Mouse (Mus musculus): ENCODE results near the gene Gnas. TPM values are rescaled to one million over a fixed set of nuclear protein-coding genes. Genes with fewer than 3 reads are reported as not detected.
"Not testable (repeated sequence)": the region's sequence is repeated elsewhere in the genome, so short reads cannot be mapped to it uniquely, and the experiment has no call there.

Gene Gnas
- polyA plus RNA-seq, 1 experiment from 2014 or later: 1,578 TPM

DNA sequence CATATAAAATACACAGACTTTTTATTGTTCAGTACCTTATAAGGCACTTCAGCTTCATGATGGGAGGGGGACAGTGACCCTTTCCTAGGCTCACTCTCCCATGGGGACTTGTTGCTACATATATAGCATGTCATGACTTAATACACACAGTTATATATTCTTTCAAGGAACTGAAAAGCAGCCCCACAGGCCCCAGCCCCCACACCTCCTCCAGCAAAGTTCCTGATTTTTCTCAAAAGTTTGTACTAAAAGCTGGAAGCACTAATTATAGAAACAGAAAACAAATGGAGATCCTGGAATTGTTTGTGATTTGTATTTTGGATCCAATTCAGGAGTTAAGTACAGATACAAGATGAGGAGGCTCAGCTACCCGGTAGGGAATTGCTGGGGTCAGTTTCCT is 59.4 kb downstream of the Gnas start:
- Histone ChIP-seq H3K36me3 (ENCODE audit: control insufficient read depth, insufficient read depth, low read length) (peaks cover 67% of the 10 kb centered on the region), H3K27ac (replicated peaks in 1 of 2; ENCODE audit: control insufficient read depth in 1 of 2, insufficient read depth in 1 of 2, low read depth in 2 of 2, low read length in 2 of 2) (peak overlapping the region; percentile 92 to 98)
- 3% methylated on average over 1 of the region's 1 CpGs for WGBS

DNA sequence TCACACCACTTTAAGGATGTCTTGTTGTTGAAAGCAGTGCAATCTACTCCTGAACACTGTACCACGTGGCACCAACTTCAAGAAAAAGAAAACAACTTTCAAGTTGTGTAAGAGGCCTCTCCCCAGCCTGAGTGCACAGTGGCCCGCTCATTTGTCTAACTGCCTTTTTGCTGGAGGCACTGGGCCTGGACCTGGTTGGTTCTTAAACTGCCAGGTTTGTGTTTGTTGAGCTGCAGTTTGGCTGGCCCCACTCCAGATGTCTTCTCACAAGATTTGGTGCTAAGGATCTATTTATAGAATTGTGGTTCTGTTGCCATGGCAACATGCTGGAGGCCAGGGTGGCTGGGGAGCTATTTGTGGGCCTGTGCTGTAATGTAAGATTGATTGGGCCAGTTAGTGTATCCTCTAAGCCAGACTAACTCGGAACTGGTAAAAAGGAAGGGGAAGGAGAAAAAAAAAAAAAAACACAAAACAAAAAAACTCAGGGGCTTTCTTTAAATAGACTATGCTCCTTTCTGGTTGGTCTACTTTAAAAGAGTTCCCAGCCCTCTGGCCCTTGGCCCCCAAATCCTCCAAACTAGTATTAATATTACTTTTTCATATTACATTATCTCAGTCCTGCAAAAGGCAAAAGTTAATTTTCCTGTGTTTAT is 60.0 kb downstream of the Gnas start:
- Histone ChIP-seq H3K27me3 (ENCODE audit: control insufficient read depth, insufficient read depth, low read length) (no peaks in the 10 kb centered on the region), H3K36me3 (ENCODE audit: control insufficient read depth, insufficient read depth, low read length) (peaks cover 62% of the 10 kb centered on the region), H3K4me2 (ENCODE audit: low read length) (peak overlapping the region; percentile 58), H3K4me3 (ENCODE audit: control insufficient read depth in 1 of 2, insufficient read depth in 1 of 2, low read depth in 1 of 2, low read length in 2 of 2) (peak overlapping the region in 1 of 2 experiments; percentile 10; a peak in 1 of 4 replicates), H3K9ac (ENCODE audit: low read length) (peak overlapping the region; percentile 67), H3K27ac (replicated peaks in 1 of 2; ENCODE audit: control insufficient read depth in 1 of 2, insufficient read depth in 1 of 2, low read depth in 2 of 2, low read length in 2 of 2) (peak overlapping the region; percentile 92 to 98), H3K9me3 (ENCODE audit: control insufficient read depth, low read length) (no peaks in the 10 kb centered on the region), H3K4me1 (ENCODE audit: control insufficient read depth in 2 of 2, insufficient read depth in 2 of 2, low read length in 2 of 2) (peaks cover 26 to 55% of the 10 kb centered on the region in 2 experiments)
- peak; percentile 82 for ATAC-seq (ENCODE audit: insufficient number of reproducible peaks, insufficient read depth, low FRiP score, low read depth)
- 4% methylated on average over 3 of the region's 3 CpGs for WGBS

More for the DNA sequence above, 59.4 kb downstream of the Gnas start:
- Histone ChIP-seq H3K9ac (ENCODE audit: low read length) (peak overlapping the region; percentile 67), H3K4me2 (ENCODE audit: low read length) (peak overlapping the region; percentile 58), H3K27me3 (ENCODE audit: control insufficient read depth, insufficient read depth, low read length) (no peaks in the 10 kb centered on the region), H3K9me3 (ENCODE audit: control insufficient read depth, low read length) (no peaks in the 10 kb centered on the region), H3K4me1 (ENCODE audit: control insufficient read depth in 2 of 2, insufficient read depth in 2 of 2, low read length in 2 of 2) (peaks cover 26 to 61% of the 10 kb centered on the region in 2 experiments), H3K4me3 (ENCODE audit: control insufficient read depth in 1 of 2, insufficient read depth in 1 of 2, low read depth in 1 of 2, low read length in 2 of 2) (peak overlapping the region in 1 of 2 experiments; percentile 10; a peak in 1 of 4 replicates)
- no peak for ATAC-seq (ENCODE audit: insufficient number of reproducible peaks, insufficient read depth, low FRiP score, low read depth)

- Histone ChIP-seq H3K4me2 (ENCODE audit: low read length) (peak overlapping the region; percentile 58), H3K4me3 (ENCODE audit: control insufficient read depth in 1 of 2, insufficient read depth in 1 of 2, low read depth in 1 of 2, low read length in 2 of 2) (no peak overlapping the region), H3K36me3 (ENCODE audit: control insufficient read depth, insufficient read depth, low read length) (peaks cover 62% of the 10 kb centered on the region), H3K27ac (replicated peaks in 1 of 2; ENCODE audit: control insufficient read depth in 1 of 2, insufficient read depth in 1 of 2, low read depth in 2 of 2, low read length in 2 of 2) (peak overlapping the region; percentile 79 to 92), H3K4me1 (ENCODE audit: control insufficient read depth in 2 of 2, insufficient read depth in 2 of 2, low read length in 2 of 2) (peaks cover 26 to 47% of the 10 kb centered on the region in 2 experiments), H3K9ac (ENCODE audit: low read length) (peak overlapping the region; percentile 49; the same call in 1 of the 2 replicates), H3K9me3 (ENCODE audit: control insufficient read depth, low read length) (no peaks in the 10 kb centered on the region), H3K27me3 (ENCODE audit: control insufficient read depth, insufficient read depth, low read length) (no peaks in the 10 kb centered on the region)
- no peak for ATAC-seq (ENCODE audit: insufficient number of reproducible peaks, insufficient read depth, low FRiP score, low read depth)
- WGBS: 92% methylated on average over 16 of the region's 16 CpGs
Observed at GRCm38 (mm10) chr2:174344996-174345395, 60.9 kb downstream of the Gnas start.

- 91% methylated on average over 5 of the region's 5 CpGs for WGBS
- Histone ChIP-seq H3K27me3 (ENCODE audit: control insufficient read depth, insufficient read depth, low read length) (no peaks in the 10 kb centered on the region), H3K4me2 (ENCODE audit: low read length) (no peak within 1 kb of the TSS), H3K9me3 (ENCODE audit: control insufficient read depth, low read length) (no peaks in the 10 kb centered on the region), H3K36me3 (ENCODE audit: control insufficient read depth, insufficient read depth, low read length) (peaks cover 54% of the 10 kb centered on the region), H3K4me3 (ENCODE audit: control insufficient read depth in 1 of 2, insufficient read depth in 1 of 2, low read depth in 1 of 2, low read length in 2 of 2) (no peak within 1 kb of the TSS), H3K27ac (replicated peaks in 1 of 2; ENCODE audit: control insufficient read depth in 1 of 2, insufficient read depth in 1 of 2, low read depth in 2 of 2, low read length in 2 of 2) (no peak within 1 kb of the TSS), H3K4me1 (ENCODE audit: control insufficient read depth in 2 of 2, insufficient read depth in 2 of 2, low read length in 2 of 2) (peaks cover 17 to 32% of the 10 kb centered on the region in 2 experiments), H3K9ac (ENCODE audit: low read length) (no peak within 1 kb of the TSS)
- ATAC-seq (ENCODE audit: insufficient number of reproducible peaks, insufficient read depth, low FRiP score, low read depth): no peak
Observed at GRCm38 (mm10) chr2:174346612-174346998, 62.5 kb downstream of the Gnas start, which contains the start of gene Gm20721. Gene Gm20721, minus strand, starts transcription at chr2:174346712.

- H3K9me3 ChIP-seq (ENCODE audit: control insufficient read depth, low read length); ATAC-seq (ENCODE audit: insufficient number of reproducible peaks, insufficient read depth, low FRiP score, low read depth); H3K9ac ChIP-seq (ENCODE audit: low read length); H3K27me3 ChIP-seq (ENCODE audit: control insufficient read depth, insufficient read depth, low read length); H3K4me3 ChIP-seq (ENCODE audit: control insufficient read depth in 1 of 2, insufficient read depth in 1 of 2, low read depth in 1 of 2, low read length in 2 of 2); H3K27ac ChIP-seq (replicated peaks in 1 of 2; ENCODE audit: control insufficient read depth in 1 of 2, insufficient read depth in 1 of 2, low read depth in 2 of 2, low read length in 2 of 2); H3K4me2 ChIP-seq (ENCODE audit: low read length): not testable (repeated sequence)
- Histone ChIP-seq H3K4me1 (ENCODE audit: control insufficient read depth in 2 of 2, insufficient read depth in 2 of 2, low read length in 2 of 2) (peaks cover 14 to 27% of the 10 kb centered on the region in 2 experiments), H3K36me3 (ENCODE audit: control insufficient read depth, insufficient read depth, low read length) (peaks cover 49% of the 10 kb centered on the region)
- WGBS: 95% methylated on average over 2 of the region's 2 CpGs
Observed at GRCm38 (mm10) chr2:174346999-174347668, 63.0 kb downstream of the Gnas start.

- Histone ChIP-seq H3K4me1 (ENCODE audit: control insufficient read depth in 2 of 2, insufficient read depth in 2 of 2, low read length in 2 of 2) (no peaks in the 10 kb centered on the region), H3K27ac (replicated peaks in 1 of 2; ENCODE audit: control insufficient read depth in 1 of 2, insufficient read depth in 1 of 2, low read depth in 2 of 2, low read length in 2 of 2) (no peak overlapping the region)
- WGBS: 85% methylated on average over 4 of the region's 4 CpGs
Observed at GRCm38 (mm10) chr2:174358516-174358915, 74.4 kb downstream of the Gnas start.

DNA sequence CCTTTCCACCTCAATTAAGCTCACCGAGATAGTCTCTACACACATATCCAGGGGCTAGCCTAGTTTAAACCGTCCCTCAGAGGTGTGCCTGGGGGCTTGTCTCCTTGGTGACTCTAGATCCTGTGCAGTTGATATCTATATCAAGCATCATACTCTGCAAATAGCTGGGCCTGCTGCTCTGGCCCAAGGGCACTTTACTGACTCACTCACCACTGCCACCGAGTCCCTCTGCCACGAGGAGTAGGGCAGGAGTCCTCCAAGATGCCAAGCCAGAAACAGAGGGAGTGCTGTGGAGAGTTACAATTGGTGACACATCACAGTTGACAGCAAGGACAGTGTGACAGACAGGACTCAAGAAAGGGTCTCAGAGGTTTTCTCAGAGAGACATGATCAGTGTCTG is 75.5 kb downstream of the Gnas start:
- Histone ChIP-seq H3K27me3 (ENCODE audit: control insufficient read depth, insufficient read depth, low read length) (no peaks in the 10 kb centered on the region), H3K4me1 (ENCODE audit: control insufficient read depth in 2 of 2, insufficient read depth in 2 of 2, low read length in 2 of 2) (no peaks in the 10 kb centered on the region), H3K4me3 (ENCODE audit: control insufficient read depth in 1 of 2, insufficient read depth in 1 of 2, low read depth in 1 of 2, low read length in 2 of 2) (no peak overlapping the region), H3K27ac (replicated peaks in 1 of 2; ENCODE audit: control insufficient read depth in 1 of 2, insufficient read depth in 1 of 2, low read depth in 2 of 2, low read length in 2 of 2) (no peak overlapping the region), H3K9me3 (ENCODE audit: control insufficient read depth, low read length) (no peaks in the 10 kb centered on the region), H3K4me2 (ENCODE audit: low read length) (no peak overlapping the region), H3K36me3 (ENCODE audit: control insufficient read depth, insufficient read depth, low read length) (no peaks in the 10 kb centered on the region), H3K9ac (ENCODE audit: low read length) (no peak overlapping the region)
- WGBS: 72% methylated on average over 4 of the region's 4 CpGs
- ATAC-seq (ENCODE audit: insufficient number of reproducible peaks, insufficient read depth, low FRiP score, low read depth): no peak

More at GRCm38 (mm10) chr2:174358516-174358915, 74.4 kb downstream of the Gnas start:
- no peaks in the 10 kb centered on the region for H3K36me3 ChIP-seq (ENCODE audit: control insufficient read depth, insufficient read depth, low read length)
- H3K9ac ChIP-seq (ENCODE audit: low read length): no peak overlapping the region
- ATAC-seq (ENCODE audit: insufficient number of reproducible peaks, insufficient read depth, low FRiP score, low read depth): no peak
- no peaks in the 10 kb centered on the region for H3K9me3 ChIP-seq (ENCODE audit: control insufficient read depth, low read length)
- H3K4me2 ChIP-seq (ENCODE audit: low read length): no peak overlapping the region
- no peak overlapping the region for H3K4me3 ChIP-seq (ENCODE audit: control insufficient read depth in 1 of 2, insufficient read depth in 1 of 2, low read depth in 1 of 2, low read length in 2 of 2)
- H3K27me3 ChIP-seq (ENCODE audit: control insufficient read depth, insufficient read depth, low read length): no peaks in the 10 kb centered on the region

Data from heart, embryonic 14.5 days (tissue).